Mouse (Mus musculus): ENCODE data around the gene Arfgap1.
A peak's percentile ranks its signal among the peaks of the same experiment; 100 is the strongest.

Arfgap1 gene

DNA sequence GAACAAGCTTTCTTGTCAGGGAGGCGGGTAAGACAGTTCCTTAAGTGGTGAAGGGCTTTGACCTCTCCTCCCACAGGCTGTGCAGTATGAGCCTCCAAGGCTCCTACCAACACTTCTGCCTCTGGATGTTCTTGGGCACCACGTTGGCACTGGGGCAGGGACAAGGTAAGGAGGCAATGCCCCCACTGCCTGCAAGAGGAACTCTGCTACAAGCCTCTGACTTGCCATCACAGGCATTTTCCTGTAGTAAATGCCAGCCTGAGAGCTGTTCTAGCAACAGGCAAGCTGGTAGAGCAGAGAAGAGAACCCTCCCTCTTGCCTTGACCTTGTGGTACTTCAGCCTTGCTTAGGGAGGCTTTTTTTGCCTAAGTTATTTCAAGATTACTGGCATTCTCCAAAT lies 19.4 kb downstream of the Arfgap1 start, which contains the start of gene Col20a1:
Col20a1 (plus strand) TSS at position 87 of the 400 bp plus-strand sequence.
- DNase-seq, result no peak

DNA sequence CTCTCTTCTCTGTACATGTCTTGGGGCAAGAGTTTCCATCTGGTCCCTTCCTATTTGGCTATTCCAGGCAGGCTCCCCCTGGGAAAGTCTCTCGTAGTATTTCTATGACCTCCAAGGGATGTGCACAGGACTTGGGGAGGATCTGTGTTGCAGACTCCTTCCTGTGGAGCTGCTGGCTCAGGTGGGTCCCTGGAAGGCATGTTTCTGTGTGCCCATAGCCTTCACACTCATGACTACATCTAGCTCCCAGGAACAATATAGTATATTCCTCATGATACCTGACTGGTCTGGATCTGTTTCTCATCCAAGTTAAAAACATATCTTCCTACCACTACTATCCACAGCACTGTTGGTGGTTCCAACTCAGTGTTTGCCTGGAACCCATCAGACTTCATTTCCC lies 20.0 kb downstream of the Arfgap1 start:
- DNase-seq, result no peak

DNA sequence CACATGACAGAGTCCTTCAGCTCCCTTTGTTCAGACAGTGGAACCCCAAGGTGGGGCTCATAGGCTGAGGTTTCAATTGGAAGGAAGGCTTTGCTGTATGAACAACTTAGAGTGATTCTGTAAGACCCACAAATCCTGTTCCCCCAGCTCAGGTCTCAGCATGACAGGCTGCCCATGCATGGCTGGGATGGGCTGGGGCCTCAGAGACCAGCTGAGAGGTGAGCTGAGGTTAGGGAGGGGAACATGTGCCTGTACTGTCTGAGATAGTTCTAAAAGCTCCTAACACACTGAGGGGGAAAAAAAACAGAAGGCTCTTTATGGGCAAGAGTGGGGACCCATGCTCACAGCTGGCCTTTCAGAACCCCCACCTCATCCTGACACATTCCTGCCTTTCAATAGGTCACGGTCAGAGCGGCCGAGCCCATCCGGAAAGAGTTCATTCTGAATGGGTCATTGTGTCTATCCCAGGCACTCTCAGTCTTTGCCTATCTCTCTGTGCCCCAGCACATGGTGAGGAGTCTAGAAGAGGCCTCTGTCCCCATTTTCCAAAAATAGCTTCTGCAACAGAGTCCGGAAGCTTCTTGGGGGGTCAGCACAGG lies 20.5 kb downstream of the Arfgap1 start:
- DNase-seq, result no peak

DNA sequence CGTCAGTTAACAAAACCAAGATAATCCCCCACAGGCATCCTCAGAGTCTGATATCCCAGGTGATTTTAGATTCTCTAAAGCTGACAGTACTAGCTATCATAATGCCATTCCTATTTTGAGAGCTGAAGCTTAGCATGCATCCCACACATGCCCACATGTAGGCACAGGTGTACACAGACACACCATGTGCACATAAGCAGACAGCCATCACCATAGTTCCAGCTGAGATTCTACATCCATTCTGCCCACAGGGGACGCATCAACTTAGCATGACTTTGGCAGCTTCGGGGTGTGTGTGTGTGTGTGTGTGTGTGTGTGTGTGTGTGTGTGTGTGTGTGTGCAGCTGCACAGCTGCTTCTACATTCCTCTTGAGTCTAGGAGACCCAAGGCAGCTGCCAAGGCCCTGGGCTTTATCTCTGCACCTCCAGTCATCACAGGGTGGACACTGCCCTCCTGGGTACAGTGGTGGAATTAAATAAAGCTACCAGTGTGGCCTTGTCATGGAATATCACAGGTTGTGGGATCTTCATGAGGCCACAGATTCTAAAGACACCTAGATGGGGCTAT lies 21.4 kb downstream of the Arfgap1 start:
- peak in 1 of 2 experiments; percentile 32 for DNase-seq

DNA sequence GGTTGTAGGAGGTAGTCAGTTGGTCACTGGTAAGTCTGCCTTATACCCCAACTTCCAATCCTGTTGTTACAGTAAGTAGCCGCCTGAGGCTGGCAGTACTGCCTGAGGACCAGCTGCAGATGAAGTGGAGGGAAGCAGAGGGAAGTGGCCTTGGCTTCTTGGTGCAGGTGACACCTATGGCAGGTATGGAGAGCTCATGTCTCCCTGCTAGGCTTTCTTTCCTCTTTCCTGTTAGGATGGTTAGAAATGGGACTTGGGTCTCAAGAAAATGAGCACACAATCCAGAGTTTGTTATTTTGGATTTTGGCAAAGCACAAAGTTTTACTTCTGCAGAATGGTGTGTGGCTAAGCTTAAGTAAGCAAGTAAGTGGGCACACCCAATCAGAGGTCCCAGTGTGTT lies 21.9 kb downstream of the Arfgap1 start:
- DNase-seq, result no peak

DNA sequence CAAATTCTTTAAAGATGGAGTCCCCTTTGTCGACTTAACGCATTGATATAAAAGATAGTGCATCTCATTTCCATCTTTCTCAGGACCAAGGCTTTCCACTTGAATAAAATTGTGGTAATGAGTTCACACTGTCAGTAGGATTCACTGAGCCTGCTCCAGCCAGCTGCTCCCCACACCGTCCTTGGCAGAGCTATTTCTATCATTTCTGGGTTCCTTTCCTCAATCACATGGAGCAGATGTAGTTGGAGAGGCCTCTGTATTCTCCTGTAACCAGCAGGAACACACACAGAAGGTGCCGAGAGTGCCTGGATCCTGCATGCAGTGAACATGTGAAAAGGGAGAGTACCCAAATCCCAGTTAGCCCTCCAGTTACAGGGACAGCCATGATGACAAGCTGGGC lies 23.3 kb downstream of the Arfgap1 start:
- no peak for DNase-seq

DNA sequence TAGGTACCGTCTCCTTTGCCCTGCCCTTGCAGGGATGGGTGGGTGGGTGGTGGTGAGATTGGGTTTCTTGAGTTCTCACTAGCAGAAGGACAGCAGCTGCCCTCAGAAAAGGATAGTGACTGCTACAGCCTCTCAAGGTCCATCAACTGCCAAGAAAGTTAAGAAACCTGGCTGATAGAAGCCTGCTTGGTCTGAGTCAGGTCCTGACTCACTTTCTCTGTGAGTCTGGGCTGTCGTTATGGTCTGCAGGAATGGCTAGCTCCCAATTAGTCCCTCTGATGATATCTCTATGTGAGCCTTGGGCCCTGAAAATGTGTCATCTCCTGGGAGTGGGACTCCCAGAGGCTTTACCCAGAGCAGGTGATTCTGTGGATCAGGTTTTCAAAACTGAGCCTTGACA lies 27.3 kb downstream of the Arfgap1 start:
- DNase-seq, result no peak

DNA sequence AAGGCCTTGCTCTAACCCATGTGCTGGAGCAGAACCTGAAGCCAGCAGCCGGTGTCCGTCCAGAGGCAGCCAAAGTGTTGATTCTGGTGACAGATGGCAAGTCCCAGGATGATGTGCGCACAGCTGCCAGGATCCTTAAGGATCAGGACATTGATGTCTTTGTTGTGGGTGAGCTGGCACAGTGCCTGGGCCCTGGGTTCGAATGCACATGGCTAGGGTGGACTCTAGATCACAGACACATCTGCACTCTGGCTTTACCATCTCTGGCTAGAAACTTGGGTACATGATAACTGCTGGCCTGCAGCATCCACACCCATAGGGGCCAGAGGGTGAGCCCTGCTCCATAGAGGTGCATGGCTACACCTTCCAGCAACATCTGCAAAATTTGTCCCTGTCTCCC lies 28.4 kb downstream of the Arfgap1 start:
- no peak for DNase-seq

DNA sequence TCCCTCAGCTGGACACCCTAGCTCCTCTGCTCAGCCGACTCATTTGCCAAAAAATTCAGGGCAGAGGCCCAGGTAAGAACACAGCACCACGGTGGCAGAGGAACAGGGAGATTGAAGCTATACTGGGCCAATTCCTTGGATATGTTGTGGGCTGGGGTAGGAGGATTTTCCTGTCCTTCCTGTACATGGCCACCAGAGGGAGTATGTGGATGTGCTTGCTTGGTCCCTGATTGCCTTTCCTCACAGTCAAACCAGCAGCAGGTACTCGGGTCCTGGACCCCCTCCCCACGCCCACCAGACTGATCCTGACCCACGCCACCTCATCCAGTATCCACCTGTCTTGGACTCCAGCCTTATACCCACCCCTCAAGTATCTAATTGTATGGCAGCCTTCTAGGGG lies 29.4 kb downstream of the Arfgap1 start:
- peak; percentile 48 to 57 for DNase-seq

DNA sequence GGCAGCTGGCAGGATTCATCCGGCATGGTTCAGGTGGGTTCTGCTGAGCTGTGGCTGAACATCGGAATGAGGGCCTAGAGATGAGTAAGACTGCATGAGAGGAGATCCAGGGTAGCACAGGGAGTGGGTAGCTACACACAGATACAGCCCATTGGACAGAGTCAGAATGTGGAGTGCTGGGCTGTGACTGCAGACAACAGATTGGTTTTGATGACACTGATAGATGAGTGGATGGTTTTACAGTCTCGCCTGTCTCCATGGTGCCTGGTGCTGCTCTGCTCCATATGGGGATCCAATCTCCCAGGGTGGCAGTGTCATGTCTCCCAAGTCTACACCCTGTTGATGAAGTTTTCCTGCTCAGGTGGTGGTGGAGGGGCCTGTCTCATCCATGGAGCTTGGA lies 29.9 kb downstream of the Arfgap1 start:
- DNase-seq, result no peak

DNA sequence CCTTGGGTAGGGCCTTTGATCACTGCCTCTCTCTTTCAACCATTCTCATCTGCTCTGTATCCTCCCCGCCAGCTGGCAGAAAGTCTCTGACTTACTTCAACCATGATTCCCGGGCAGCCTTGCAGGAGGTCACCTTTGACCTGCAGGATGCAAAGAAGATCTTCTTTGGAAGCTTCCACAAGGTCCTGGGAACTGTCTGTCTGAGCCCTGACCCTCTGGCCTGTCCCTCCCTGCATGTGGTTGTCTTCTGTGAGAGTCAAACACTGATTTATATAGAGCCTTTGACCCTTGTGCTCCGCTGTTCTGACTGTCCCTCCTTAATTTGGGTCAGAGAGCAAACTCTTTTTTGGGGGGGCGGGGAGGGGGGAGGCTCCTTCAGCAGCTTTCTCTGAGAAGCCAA lies 40.0 kb downstream of the Arfgap1 start:
- no peak for DNase-seq

DNA sequence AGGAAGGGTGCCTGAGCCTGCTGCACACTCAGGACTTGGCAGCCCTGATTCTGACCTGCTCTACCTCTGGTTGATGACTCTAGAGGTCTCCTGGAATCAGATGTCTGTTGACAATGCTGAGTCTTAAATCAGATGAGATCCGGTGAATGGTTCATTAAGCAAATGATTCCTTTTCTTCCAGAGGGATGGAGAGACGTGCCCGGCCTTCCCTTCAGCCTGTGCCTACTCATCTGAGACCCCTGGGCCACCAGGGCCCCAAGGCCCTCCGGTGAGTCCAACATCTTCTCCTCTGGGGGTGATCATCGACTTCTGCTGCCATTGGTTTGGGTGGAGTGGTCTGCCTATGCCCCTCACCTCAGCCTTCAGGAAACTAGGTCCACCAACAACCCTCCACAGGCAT lies 41.3 kb downstream of the Arfgap1 start:
- no peak for DNase-seq

DNA sequence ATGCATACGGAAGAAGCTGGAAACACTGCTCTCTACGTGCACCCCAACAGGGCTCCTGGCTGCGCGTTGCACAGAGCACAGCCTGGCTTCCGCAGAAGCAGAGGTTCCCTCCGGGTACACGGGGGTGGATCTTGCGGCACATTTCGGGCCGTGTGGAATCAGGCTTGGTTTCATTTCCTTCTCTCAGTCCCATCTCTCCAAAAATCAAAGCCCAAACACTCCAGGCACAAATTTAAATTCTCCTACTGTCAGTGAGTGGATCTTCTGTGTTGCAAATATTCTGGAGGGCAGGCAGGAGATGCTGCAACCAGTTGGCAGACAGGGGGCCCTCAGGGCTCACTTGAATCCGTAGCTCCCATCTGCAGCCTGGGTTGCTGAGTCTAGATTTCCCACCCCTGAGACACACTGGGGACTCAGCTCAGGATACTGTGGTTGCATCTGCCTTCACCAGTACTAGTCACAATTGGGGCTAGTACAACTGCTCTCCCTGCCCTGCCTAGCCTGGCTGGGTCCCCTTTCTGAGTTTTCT lies 64.4 kb downstream of the Arfgap1 start:
- no peak for DNase-seq
